Mouse (Mus musculus) layer of hippocampus, adult 18-20 months (tissue): ENCODE measurements around the gene Cop1. TPM values are rescaled to one million over a fixed set of nuclear protein-coding genes. Genes with fewer than 3 reads are reported as not detected.

Experiments used
- microRNA-seq, 2 experiments: library from miRNA; unstranded; fragments of <30 nt; microRNA quantifications; one replicate each; pipeline ENCODE4 v1.2.0; 2021
- total RNA-seq, 2 experiments: library from RNA; stranded (reverse); gene quantifications; 2 replicates each; pipeline ENCODE4 v1.2.3; 2021

Cop1 gene
- total RNA-seq, 2 experiments from 2014 or later = 120 to 138 TPM

Small RNA genes within 50 kb of the gene (microRNA-seq; reads per million reads assigned to microRNA genes)
- gene Mir1843b = 726 to 770 reads per million in 2 experiments
